Mouse (Mus musculus) kidney, adult 2 months (tissue): ENCODE data around the gene Mapk8ip1.

Source experiments
- CTCF ChIP-seq: fragments of 200-500 bp; conservative IDR thresholded peaks from 2 replicates; pipeline ENCODE4 v1.5.1; 2011; ENCODE audit warnings: low read depth, mild to moderate bottlenecking, control low read depth, low read length, moderate library complexity, mixed read lengths; ENCODE audit not compliant: insufficient read depth, insufficient read length
- POLR2A ChIP-seq: fragments of 200-500 bp; IDR thresholded peaks from one replicate; pipeline ENCODE4 v1.6.1; 2011; ENCODE audit warnings: low read depth, low read length, control low read depth

- TF ChIP-seq CTCF (no peak), POLR2A (no peak)
Measured at GRCm38 (mm10) chr2:92404737-92405136, 3.7 kb upstream of the Mapk8ip1 start.
